Mouse (Mus musculus) cerebellum, adult 2 months (tissue): ENCODE results near the gene Nfic. TPM values are rescaled to one million over a fixed set of nuclear protein-coding genes. Genes with fewer than 3 reads are reported as not detected.

Experiments
- DNase-seq, 2 experiments: peaks; one replicate each; pipeline ENCODE4 v3.0.0; 2021
- H3K27ac ChIP-seq: fragments of 200-500 bp; 2 replicates; pipeline ENCODE4 v1.5.1; 2012; ENCODE audit warnings: low read length, control low read depth, inconsistent platforms; ENCODE audit not compliant: insufficient read depth
- H3K27me3 ChIP-seq: fragments of 200-500 bp; 2 replicates; pipeline ENCODE4 v1.6.1; 2012; ENCODE audit warnings: inconsistent platforms, mild to moderate bottlenecking, low read length, moderate library complexity; ENCODE audit not compliant: control insufficient read depth, insufficient read depth
- H3K4me1 ChIP-seq: fragments of 200-500 bp; 2 replicates; pipeline ENCODE4 v1.6.1; 2011; ENCODE audit warnings: low read length; ENCODE audit not compliant: control insufficient read depth, insufficient read depth
- H3K4me3 ChIP-seq: fragments of 200-500 bp; replicated peaks from 2 replicates; pipeline ENCODE3; 2011; ENCODE audit warnings: mild to moderate bottlenecking, low read depth, low read length, control low read depth; ENCODE audit not compliant: insufficient read depth
- CTCF ChIP-seq: fragments of 200-500 bp; IDR thresholded peaks from 2 replicates; pipeline ENCODE4 v1.5.1; 2011; ENCODE audit warnings: low read depth, mild to moderate bottlenecking, control low read depth, low read length, moderate library complexity, borderline replicate concordance; ENCODE audit not compliant: insufficient read depth
- POLR2A ChIP-seq: fragments of 200-500 bp; IDR thresholded peaks from 2 replicates; pipeline ENCODE4 v1.6.1; 2011; ENCODE audit warnings: low read length, control low read depth, borderline replicate concordance; ENCODE audit not compliant: insufficient read depth
- WGBS: fragments of 180-500 bp; shearing (Covaris S2); methylation state at CpG from one replicate; pipeline ENCODE4 v1.1.7; 2018; 5-methylcytosine and 5-hydroxymethylcytosine counted together
- polyA plus RNA-seq: library from polyadenylated mRNA; depleted of rRNA; stranded (reverse); fragments of >200 nt; gene quantifications from 2 replicates; pipeline ENCODE4 v1.2.3, GENCODE M21; 2012; rRNA removed

Gene Nfic
- polyA plus RNA-seq, 1 experiment: 103 TPM

DNA sequence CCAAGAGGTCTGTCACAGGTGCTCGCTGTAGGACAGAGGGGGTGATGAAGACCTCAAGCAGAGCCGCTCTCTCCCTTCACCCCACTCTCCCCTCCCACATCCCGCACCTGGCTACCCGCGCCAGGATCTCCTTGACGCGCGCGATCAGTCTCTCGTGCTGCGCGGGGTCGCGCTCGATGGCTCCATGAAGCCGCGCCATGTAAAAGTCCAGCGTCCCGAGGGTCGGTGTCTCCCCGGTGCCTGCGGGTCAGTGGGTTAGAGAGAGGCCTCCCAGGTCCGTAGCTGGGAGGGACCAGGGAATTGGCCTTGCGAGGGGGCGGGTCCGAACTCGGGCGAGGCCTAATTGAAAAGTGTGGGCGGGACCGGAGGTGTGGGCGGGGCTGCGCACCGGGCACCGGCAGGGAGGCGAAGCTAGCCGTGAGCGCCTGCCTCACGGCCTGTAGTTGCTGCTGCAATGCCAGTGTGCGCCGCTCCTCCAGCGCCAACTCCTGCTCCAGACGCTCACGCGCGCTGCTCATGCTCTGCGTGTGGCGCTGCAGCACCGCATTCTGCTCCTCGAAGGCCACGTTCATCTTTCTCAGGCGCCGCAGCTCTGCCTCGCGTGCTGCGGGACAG lies 108.9 kb downstream of the Nfic start:
- Histone ChIP-seq H3K4me3 (no peak overlapping the region), H3K27me3 (no peaks in the 10 kb centered on the region; the same call in 1 of the 2 replicates), H3K27ac (no peak overlapping the region), H3K4me1 (peaks cover 6% of the 10 kb centered on the region)
- no peak for TF ChIP-seq CTCF
- no peak for TF ChIP-seq POLR2A
- 28% methylated on average over 55 of the region's 55 CpGs for WGBS
- no peak for DNase-seq

Other genes with a start within 250 kb of the Nfic start
- gene Atcay, start 224.8 kb downstream of the Nfic start, polyA plus RNA-seq: 115 and 122 TPM in 2 replicates
- 77.6 and 79.6 TPM in 2 replicates for gene Zfr2, start 222.5 kb downstream of the Nfic start, polyA plus RNA-seq
- gene Matk, start 202.7 kb downstream of the Nfic start, polyA plus RNA-seq: 124 and 141 TPM in 2 replicates
- 81.4 and 84.9 TPM in 2 replicates for gene Mrpl54, start 188.7 kb downstream of the Nfic start, polyA plus RNA-seq
- 61.8 and 63.9 TPM in 2 replicates for gene Apba3, start 188.7 kb downstream of the Nfic start, polyA plus RNA-seq
- 0.51 and 1.2 TPM in 2 replicates for gene Tjp3, start 164.1 kb downstream of the Nfic start, polyA plus RNA-seq
- 288 and 314 TPM in 2 replicates for gene Pip5k1c, start 162.7 kb downstream of the Nfic start, polyA plus RNA-seq
- 36.3 and 36.9 TPM in 2 replicates for gene Cactin, start 134.5 kb downstream of the Nfic start, polyA plus RNA-seq
- gene Tbxa2r, start 126.9 kb downstream of the Nfic start, polyA plus RNA-seq: 2.2 and 3.2 TPM in 2 replicates
- 0.97 and 1.0 TPM in 2 replicates for gene Gipc3, start 112.4 kb downstream of the Nfic start, polyA plus RNA-seq
- 42.7 and 43.4 TPM in 2 replicates for gene Hmg20b, start 105.2 kb downstream of the Nfic start, polyA plus RNA-seq
- gene Mfsd12, start 98.1 kb downstream of the Nfic start, polyA plus RNA-seq: 34.8 and 35.0 TPM in 2 replicates
- 0.24 and 0.36 TPM in 2 replicates for gene 4930404N11Rik, start 89.8 kb downstream of the Nfic start, polyA plus RNA-seq
- 75.8 and 81.5 TPM in 2 replicates for gene Fzr1, start 77.1 kb downstream of the Nfic start, polyA plus RNA-seq
- gene Dohh, start 71.2 kb downstream of the Nfic start, polyA plus RNA-seq: 87.7 and 93.1 TPM in 2 replicates
- gene Gm48551, start 71.2 kb downstream of the Nfic start, polyA plus RNA-seq: 10.2 and 10.8 TPM in 2 replicates
- 10.7 and 13.8 TPM in 2 replicates for gene Gm48552, start 66.6 kb downstream of the Nfic start, polyA plus RNA-seq
- 1.2 and 1.7 TPM in 2 replicates for gene Smim24, start 62.6 kb downstream of the Nfic start, polyA plus RNA-seq
- gene Celf5, start 27.1 kb upstream of the Nfic start, polyA plus RNA-seq: 57.3 and 60.6 TPM in 2 replicates
- gene Ncln, start 40.8 kb upstream of the Nfic start, polyA plus RNA-seq: 112 and 116 TPM in 2 replicates
- 0.67 and 1.1 TPM in 2 replicates for gene S1pr4, start 44.5 kb upstream of the Nfic start, polyA plus RNA-seq
- 1.3 and 1.4 TPM in 2 replicates for gene Gna15, start 68.6 kb upstream of the Nfic start, polyA plus RNA-seq
- gene Gna11, start 89.6 kb upstream of the Nfic start, polyA plus RNA-seq: 105 and 107 TPM in 2 replicates
- 1,117 and 1,168 TPM in 2 replicates for gene Aes, start 103.9 kb upstream of the Nfic start, polyA plus RNA-seq
- 282 and 321 TPM in 2 replicates for gene Tle2, start 118.9 kb upstream of the Nfic start, polyA plus RNA-seq
- gene Tle6, start 145.4 kb upstream of the Nfic start, polyA plus RNA-seq: 8.7 and 9.6 TPM in 2 replicates
- 3.6 and 3.7 TPM in 2 replicates for gene BC025920, start 150.6 kb upstream of the Nfic start, polyA plus RNA-seq
- gene Sirt6, start 172.2 kb upstream of the Nfic start, polyA plus RNA-seq: 35.4 and 38.5 TPM in 2 replicates
- gene Ankrd24, start 172.9 kb upstream of the Nfic start, polyA plus RNA-seq: 121 and 130 TPM in 2 replicates
- gene Gm10778, start 193.4 kb upstream of the Nfic start, polyA plus RNA-seq: 3.8 and 4.2 TPM in 2 replicates
- gene Zfp433, start 249.2 kb upstream of the Nfic start, polyA plus RNA-seq: 4.9 and 6.6 TPM in 2 replicates